Mouse (Mus musculus): Measurements from ENCODE around the gene Atp11a. TPM values are rescaled to one million over a fixed set of nuclear protein-coding genes. Genes with fewer than 3 reads are reported as not detected.

Atp11a gene
- polyA plus RNA-seq, 1 experiment = 128 TPM

GRCm38 (mm10) chr8:12769296-12769695, 12.5 kb downstream of the Atp11a start:
- no peak for DNase-seq (ENCODE audit: low read depth)

GRCm38 (mm10) chr8:12772319-12772718, 15.5 kb downstream of the Atp11a start:
- no peak for DNase-seq (ENCODE audit: low read depth)

GRCm38 (mm10) chr8:12773914-12774313, 17.1 kb downstream of the Atp11a start:
- DNase-seq (ENCODE audit: low read depth) = no peak

- no peak for DNase-seq (ENCODE audit: low read depth)
Observed at GRCm38 (mm10) chr8:12774872-12775298, 18.1 kb downstream of the Atp11a start.

GRCm38 (mm10) chr8:12775302-12775975, 18.6 kb downstream of the Atp11a start:
- no peak for DNase-seq (ENCODE audit: low read depth)

GRCm38 (mm10) chr8:12776166-12776565, 19.4 kb downstream of the Atp11a start:
- no peak for DNase-seq (ENCODE audit: low read depth)

GRCm38 (mm10) chr8:12777171-12777570, 20.4 kb downstream of the Atp11a start:
- no peak for DNase-seq (ENCODE audit: low read depth)

GRCm38 (mm10) chr8:12779541-12779940, 22.7 kb downstream of the Atp11a start:
- peak; percentile 22 for DNase-seq (ENCODE audit: low read depth)

- no peak for DNase-seq (ENCODE audit: low read depth)
Observed at GRCm38 (mm10) chr8:12785508-12785907, 28.7 kb downstream of the Atp11a start.

- no peak for DNase-seq (ENCODE audit: low read depth)
Observed at GRCm38 (mm10) chr8:12786261-12786957, 29.6 kb downstream of the Atp11a start.

- no peak for DNase-seq (ENCODE audit: low read depth)
Observed at GRCm38 (mm10) chr8:12786958-12787301, 30.1 kb downstream of the Atp11a start.

- DNase-seq (ENCODE audit: low read depth) = no peak
Observed at GRCm38 (mm10) chr8:12787427-12787826, 30.6 kb downstream of the Atp11a start.

- no peak for DNase-seq (ENCODE audit: low read depth)
Observed at GRCm38 (mm10) chr8:12788695-12789094, 31.9 kb downstream of the Atp11a start.

- no peak for DNase-seq (ENCODE audit: low read depth)
Observed at GRCm38 (mm10) chr8:12795011-12795671, 38.3 kb downstream of the Atp11a start.

GRCm38 (mm10) chr8:12799099-12799498, 42.3 kb downstream of the Atp11a start:
- no peak for DNase-seq (ENCODE audit: low read depth)

- no peak for DNase-seq (ENCODE audit: low read depth)
Observed at GRCm38 (mm10) chr8:12799832-12800231, 43.0 kb downstream of the Atp11a start.

- DNase-seq (ENCODE audit: low read depth) = no peak
Observed at GRCm38 (mm10) chr8:12800246-12800645, 43.4 kb downstream of the Atp11a start.

GRCm38 (mm10) chr8:12801586-12801985, 44.8 kb downstream of the Atp11a start:
- DNase-seq (ENCODE audit: low read depth) = no peak

GRCm38 (mm10) chr8:12803121-12803520, 46.3 kb downstream of the Atp11a start:
- no peak for DNase-seq (ENCODE audit: low read depth)

- no peak for DNase-seq (ENCODE audit: low read depth)
Observed at GRCm38 (mm10) chr8:12804909-12805308, 48.1 kb downstream of the Atp11a start.

- DNase-seq (ENCODE audit: low read depth) = no peak
Observed at GRCm38 (mm10) chr8:12805569-12805968, 48.8 kb downstream of the Atp11a start.

GRCm38 (mm10) chr8:12808018-12808417, 51.2 kb downstream of the Atp11a start:
- DNase-seq (ENCODE audit: low read depth) = peak; percentile 47

- no peak for DNase-seq (ENCODE audit: low read depth)
Observed at GRCm38 (mm10) chr8:12809516-12809915, 52.7 kb downstream of the Atp11a start.

Measured in gonadal fat pad, adult 2 months (tissue).